Mouse (Mus musculus) liver, embryonic 14.5 days (tissue): Measurements from ENCODE around the gene Fbxw9.

Source experiments
- CTCF ChIP-seq: IDR thresholded peaks from 2 replicates; pipeline ENCODE4 v1.5.1; 2016; ENCODE audit warnings: antibody characterized with exemption, low read depth, control low read depth
- EP300 ChIP-seq: IDR thresholded peaks from 2 replicates; pipeline ENCODE4 v1.6.1; 2016; ENCODE audit warnings: antibody characterized with exemption, low read depth

- TF ChIP-seq CTCF: no peak
- TF ChIP-seq EP300: no peak
These were observed 14.3 kb downstream of the Fbxw9 start for GRCm38 (mm10) chr8:85074167-85074566.
